Mouse (Mus musculus) kidney, adult 2 months (tissue): ENCODE results near the gene Rnf121.

ENCODE experiments used
- CTCF ChIP-seq: fragments of 200-500 bp; conservative IDR thresholded peaks from 2 replicates; pipeline ENCODE4 v1.5.1; 2011; ENCODE audit warnings: low read depth, mild to moderate bottlenecking, control low read depth, low read length, moderate library complexity, mixed read lengths; ENCODE audit not compliant: insufficient read depth, insufficient read length
- POLR2A ChIP-seq: fragments of 200-500 bp; IDR thresholded peaks from one replicate; pipeline ENCODE4 v1.6.1; 2011; ENCODE audit warnings: low read depth, low read length, control low read depth

GRCm38 (mm10) chr7:102087336-102087735 lies 22.1 kb upstream of the Rnf121 start:
- TF ChIP-seq POLR2A (no peak), CTCF (no peak)
